Mouse (Mus musculus) heart, embryonic 12.5 days (tissue): ENCODE measurements around the gene Zfp990. TPM values are rescaled to one million over a fixed set of nuclear protein-coding genes. Genes with fewer than 3 reads are reported as not detected.

Experiments
- polyA plus RNA-seq: library from polyadenylated mRNA; unstranded; fragments of >200 nt; fragmentation: Nextera tagmentation; extraction: Ambion mirVana; gene quantifications from 2 replicates; pipeline ENCODE4 v1.2.1, GENCODE M21; 2016

Gene Zfp990
- polyA plus RNA-seq, 1 experiment from 2014 or later, result not detected

Other genes with a start within 250 kb of the Zfp990 start
- not detected in 2 replicates for gene Tnfrsf8, start 195.6 kb upstream of the Zfp990 start, polyA plus RNA-seq
- 3.6 and 3.9 TPM in 2 replicates for gene Gm13212, start 74.4 kb downstream of the Zfp990 start, polyA plus RNA-seq
- gene Zfp980, start 159.9 kb downstream of the Zfp990 start, polyA plus RNA-seq, result not detected in 2 replicates